Mouse (Mus musculus): Measurements from ENCODE around the gene Prep.

DNA sequence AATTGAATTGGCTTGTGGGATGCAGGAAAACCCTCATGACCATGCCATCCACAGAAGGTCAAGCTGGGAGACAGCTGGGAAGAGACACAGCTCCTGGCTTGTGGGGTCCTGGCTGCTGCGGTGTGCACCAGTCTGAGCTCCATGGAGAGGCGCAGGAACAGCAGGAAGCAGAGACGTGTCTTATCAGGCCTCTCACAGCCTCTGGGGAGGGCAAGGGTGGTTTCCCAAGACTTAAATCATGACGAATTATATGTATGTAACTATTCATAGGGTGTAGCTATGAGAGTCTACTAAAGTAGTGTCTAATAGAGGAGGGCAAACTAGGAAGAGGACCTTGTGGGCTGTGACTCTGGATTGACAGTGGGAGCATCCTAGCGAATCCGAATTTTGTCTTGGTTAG lies 2.6 kb downstream of the Prep start:
- TF ChIP-seq POLR2A (IDR thresholded peaks at IDR 0.05; ENCODE audit: insufficient read depth, low read depth, low read length) (no peak), CTCF (IDR thresholded peaks at IDR 0.05) (no peak)

All from heart, adult 2 months (tissue).